Mouse (Mus musculus) gonadal fat pad, adult 2 months (tissue): ENCODE measurements around the gene Polk. TPM values are rescaled to one million over a fixed set of nuclear protein-coding genes. Genes with fewer than 3 reads are reported as not detected.
A peak's percentile ranks its signal among the peaks of the same experiment; 100 is the strongest.

Experiments
- DNase-seq: peaks from one replicate; pipeline ENCODE4 v3.0.0-alpha.2; 2012; ENCODE audit warnings: low read depth
- polyA plus RNA-seq: library from polyadenylated mRNA; depleted of rRNA; stranded (reverse); fragments of >200 nt; gene quantifications from 2 replicates; pipeline ENCODE4 v1.2.3, GENCODE M21; 2012; rRNA removed

The Polk gene
- polyA plus RNA-seq, 1 experiment, result 2.8 TPM

GRCm38 (mm10) chr13:96462644-96463043 is 79.7 kb downstream of the Polk start:
- DNase-seq, result no peak

- no peak for DNase-seq
Observed at GRCm38 (mm10) chr13:96458606-96459005, 83.8 kb downstream of the Polk start.

- DNase-seq, result no peak
Observed at GRCm38 (mm10) chr13:96458018-96458417, 84.4 kb downstream of the Polk start.

- no peak for DNase-seq
Observed at GRCm38 (mm10) chr13:96457566-96457965, 84.8 kb downstream of the Polk start.

- DNase-seq, result no peak
Observed at GRCm38 (mm10) chr13:96454288-96454687, 88.1 kb downstream of the Polk start.

GRCm38 (mm10) chr13:96452621-96453020 is 89.8 kb downstream of the Polk start:
- no peak for DNase-seq

GRCm38 (mm10) chr13:96451386-96452140 is 90.8 kb downstream of the Polk start:
- no peak for DNase-seq

GRCm38 (mm10) chr13:96450869-96451268 is 91.5 kb downstream of the Polk start:
- no peak for DNase-seq

- DNase-seq, result no peak
Observed at GRCm38 (mm10) chr13:96450205-96450856, 92.0 kb downstream of the Polk start.

GRCm38 (mm10) chr13:96440436-96440835 is 101.9 kb downstream of the Polk start:
- no peak for DNase-seq

GRCm38 (mm10) chr13:96436921-96437320 is 105.5 kb downstream of the Polk start:
- DNase-seq, result no peak

- DNase-seq, result no peak
Observed at GRCm38 (mm10) chr13:96435793-96436192, 106.6 kb downstream of the Polk start.

- no peak for DNase-seq
Observed at GRCm38 (mm10) chr13:96434899-96435331, 107.5 kb downstream of the Polk start.

GRCm38 (mm10) chr13:96433648-96434190 is 108.7 kb downstream of the Polk start:
- DNase-seq, result no peak

GRCm38 (mm10) chr13:96433041-96433440 is 109.3 kb downstream of the Polk start:
- DNase-seq, result peak; percentile 70

- DNase-seq, result peak; percentile 93
Observed at GRCm38 (mm10) chr13:96432376-96432811, 110.0 kb downstream of the Polk start.

- peak; percentile 38 for DNase-seq
Observed at GRCm38 (mm10) chr13:96431595-96432156, 110.7 kb downstream of the Polk start.

Other genes starting within 250 kb of the Polk start
- gene Poc5, start 154.3 kb downstream of the Polk start, polyA plus RNA-seq, result 6.5 and 8.5 TPM in 2 replicates
- gene Ankdd1b, start 71.4 kb downstream of the Polk start, polyA plus RNA-seq, result 0.55 and 0.88 TPM in 2 replicates
- gene Gm17622, start 51.8 kb downstream of the Polk start, polyA plus RNA-seq, result not detected in 2 replicates
- gene Col4a3bp, start within 50 bp of the Polk start, polyA plus RNA-seq, result 10.5 and 13.1 TPM in 2 replicates
- 21.5 and 33.5 TPM in 2 replicates for gene Hmgcr, start 128.4 kb upstream of the Polk start, polyA plus RNA-seq
- gene Ankrd31, start 205.7 kb upstream of the Polk start, polyA plus RNA-seq, result not detected in 2 replicates